Mouse (Mus musculus) heart, postnatal 0 days (tissue): Measurements from ENCODE around the gene Mlxipl.

ENCODE experiments used
- CTCF ChIP-seq: IDR thresholded peaks from 2 replicates; pipeline ENCODE4 v1.5.1; 2016; ENCODE audit warnings: antibody characterized with exemption, control low read depth, low read depth
- EP300 ChIP-seq: IDR thresholded peaks from 2 replicates; pipeline ENCODE4 v1.6.1; 2016; ENCODE audit warnings: antibody characterized with exemption, low read depth

- TF ChIP-seq CTCF = no peak
- no peak for TF ChIP-seq EP300
Measured at GRCm38 (mm10) chr5:135144469-135144868, 54.8 kb downstream of the Mlxipl start.
